Mouse (Mus musculus): ENCODE measurements around the gene Rgl2. TPM values are rescaled to one million over a fixed set of nuclear protein-coding genes. Genes with fewer than 3 reads are reported as not detected.

Rgl2 gene
- total and polyA plus RNA-seq, 2 experiments from 2014 or later, result 21.1 to 144 TPM

DNA sequence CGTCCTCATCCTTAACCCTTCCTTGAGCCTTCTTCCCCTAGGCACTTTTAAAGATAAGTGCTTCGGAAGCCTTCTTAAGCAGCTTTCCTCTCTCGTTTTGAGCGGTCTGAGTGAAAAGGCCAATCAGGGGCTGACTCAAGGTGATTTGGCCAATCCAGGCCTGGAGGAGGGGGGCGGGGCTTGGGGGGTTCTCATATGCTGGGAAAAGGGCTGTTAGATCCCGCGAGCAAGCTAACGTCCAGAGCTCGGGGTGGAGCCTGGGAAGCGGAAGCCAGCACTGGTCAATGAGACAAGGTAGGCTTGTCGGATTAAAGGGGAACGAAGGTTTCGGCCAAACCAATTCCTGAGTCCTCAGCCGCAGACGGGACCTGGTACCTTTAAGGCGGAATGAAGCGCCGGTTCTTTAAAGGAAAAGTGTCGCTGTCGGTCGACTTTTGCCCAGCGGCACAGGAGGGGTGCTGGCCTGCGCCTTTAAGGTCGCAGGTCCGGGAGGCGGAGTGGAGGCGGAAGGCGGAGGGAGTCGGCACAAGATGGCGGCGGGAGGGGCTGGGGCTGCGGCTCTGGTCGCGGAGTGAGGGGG lies 13.6 kb upstream of the Rgl2 start, which contains the start of the genes Tapbp and Zbtb22:
Gene Tapbp, plus strand, starts transcription at position 229 of the 580 bp plus-strand sequence.
Gene Zbtb22, plus strand, starts transcription at position 234 of the 580 bp plus-strand sequence.
- TF ChIP-seq CTCF (IDR thresholded peaks at IDR 0.05; ENCODE audit: low read depth), result no peak
- TF ChIP-seq EP300 (IDR thresholded peaks at IDR 0.05; ENCODE audit: low read depth), result peak; percentile 86
- peak; percentile 92 for ATAC-seq (ENCODE audit: insufficient read depth, low read depth)
- peak; percentile 100 for DNase-seq (ENCODE audit: low spot score)
- H3K36me3 ChIP-seq (replicated peaks; ENCODE audit: control insufficient read depth, insufficient read depth, low read length), result peaks cover 41% of the 10 kb centered on the region
- peak within 1 kb of the TSS; percentile 72 for H3K27ac ChIP-seq (ENCODE audit: low read depth)
- peak within 1 kb of the TSS; percentile 73 for H3K9ac ChIP-seq (replicated peaks; ENCODE audit: low read depth, low read length)
- H3K4me1 ChIP-seq (ENCODE audit: control insufficient read depth, insufficient read depth), result peaks cover 5% of the 10 kb centered on the region; the same call in 1 of the 2 replicates
- H3K27me3 ChIP-seq (ENCODE audit: control insufficient read depth, insufficient read depth, low read length), result no peaks in the 10 kb centered on the region
- H3K9me3 ChIP-seq (replicated peaks; ENCODE audit: control insufficient read depth, low read length), result no peaks in the 10 kb centered on the region
- H3K4me3 ChIP-seq (ENCODE audit: low read depth, low read length), result peak within 1 kb of the TSS; percentile 74
- under 1% methylated on average over 31 of the region's 34 CpGs for WGBS
- peak within 1 kb of the TSS; percentile 69 for H3K4me2 ChIP-seq (ENCODE audit: low read depth, low read length)

GRCm38 (mm10) chr17:33916294-33916693 lies 13.0 kb upstream of the Rgl2 start:
- TF ChIP-seq CTCF (IDR thresholded peaks at IDR 0.05; ENCODE audit: low read depth) (no peak), EP300 (IDR thresholded peaks at IDR 0.05; ENCODE audit: low read depth) (no peak)
- H3K36me3 ChIP-seq (replicated peaks; ENCODE audit: control insufficient read depth, insufficient read depth, low read length), result peaks cover 36% of the 10 kb centered on the region
- no peaks in the 10 kb centered on the region for H3K27me3 ChIP-seq (ENCODE audit: control insufficient read depth, insufficient read depth, low read length)
- peaks cover 5% of the 10 kb centered on the region; the same call in 1 of the 2 replicates for H3K4me1 ChIP-seq (ENCODE audit: control insufficient read depth, insufficient read depth)
- under 1% methylated on average over 14 of the region's 20 CpGs for WGBS
- H3K9ac ChIP-seq (replicated peaks; ENCODE audit: low read depth, low read length), result peak overlapping the region; percentile 73
- DNase-seq (ENCODE audit: low spot score) (no peak), ATAC-seq (ENCODE audit: insufficient read depth, low read depth) (no peak)
- H3K9me3 ChIP-seq (replicated peaks; ENCODE audit: control insufficient read depth, low read length), result no peaks in the 10 kb centered on the region
- peak overlapping the region; percentile 69 for H3K4me2 ChIP-seq (ENCODE audit: low read depth, low read length)
- H3K27ac ChIP-seq (ENCODE audit: low read depth), result peak overlapping the region; percentile 72
- H3K4me3 ChIP-seq (ENCODE audit: low read depth, low read length), result peak overlapping the region; percentile 74

DNA sequence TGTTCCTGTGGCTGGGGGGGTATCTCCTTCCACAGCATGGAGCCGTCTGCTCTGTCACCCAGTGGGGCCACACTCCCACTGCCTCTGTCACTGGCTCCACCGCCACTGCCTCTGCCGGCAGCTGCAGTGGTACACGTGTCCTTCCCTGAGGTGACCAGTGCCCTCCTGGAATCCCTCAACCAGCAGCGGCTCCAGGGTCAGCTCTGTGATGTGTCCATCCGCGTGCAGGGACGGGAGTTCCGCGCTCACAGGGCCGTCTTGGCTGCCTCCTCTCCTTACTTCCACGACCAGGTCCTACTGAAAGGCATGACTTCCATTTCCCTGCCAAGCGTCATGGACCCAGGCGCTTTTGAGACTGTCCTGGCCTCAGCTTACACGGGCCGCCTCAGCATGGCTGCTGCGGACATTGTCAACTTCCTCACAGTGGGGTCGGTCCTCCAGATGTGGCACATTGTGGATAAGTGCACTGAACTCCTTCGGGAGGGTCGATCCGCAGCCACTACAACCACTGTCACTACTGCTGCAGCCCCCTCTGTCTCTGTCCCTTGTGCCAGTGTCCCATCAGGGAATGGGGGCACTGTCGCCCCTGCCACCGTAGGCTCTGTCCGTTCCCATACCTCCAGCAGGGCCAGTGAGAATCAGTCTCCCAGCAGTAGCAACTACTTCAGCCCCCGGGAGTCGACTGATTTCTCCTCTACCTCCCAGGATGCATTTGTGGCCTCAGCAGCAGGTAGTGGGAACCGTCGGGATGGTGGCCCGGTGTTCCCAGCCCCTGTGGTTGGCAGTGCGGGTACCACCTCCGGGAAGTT lies 12.3 kb upstream of the Rgl2 start:
- Histone ChIP-seq H3K4me1 (ENCODE audit: control insufficient read depth, insufficient read depth) (peaks cover 5% of the 10 kb centered on the region; the same call in 1 of the 2 replicates), H3K27ac (ENCODE audit: low read depth) (peak overlapping the region; percentile 72; the same call in 1 of the 2 replicates), H3K4me3 (ENCODE audit: low read depth, low read length) (peak overlapping the region; percentile 74), H3K9me3 (replicated peaks; ENCODE audit: control insufficient read depth, low read length) (no peaks in the 10 kb centered on the region), H3K27me3 (ENCODE audit: control insufficient read depth, insufficient read depth, low read length) (no peaks in the 10 kb centered on the region), H3K9ac (replicated peaks; ENCODE audit: low read depth, low read length) (peak overlapping the region; percentile 73; the same call in 1 of the 2 replicates), H3K4me2 (ENCODE audit: low read depth, low read length) (peak overlapping the region; percentile 69), H3K36me3 (replicated peaks; ENCODE audit: control insufficient read depth, insufficient read depth, low read length) (peaks cover 28% of the 10 kb centered on the region)
- WGBS, result 69% methylated on average over 31 of the region's 31 CpGs
- TF ChIP-seq EP300 (IDR thresholded peaks at IDR 0.05; ENCODE audit: low read depth), result no peak
- TF ChIP-seq CTCF (IDR thresholded peaks at IDR 0.05; ENCODE audit: low read depth), result no peak
- no peak for ATAC-seq (ENCODE audit: insufficient read depth, low read depth)
- no peak for DNase-seq (ENCODE audit: low spot score)

DNA sequence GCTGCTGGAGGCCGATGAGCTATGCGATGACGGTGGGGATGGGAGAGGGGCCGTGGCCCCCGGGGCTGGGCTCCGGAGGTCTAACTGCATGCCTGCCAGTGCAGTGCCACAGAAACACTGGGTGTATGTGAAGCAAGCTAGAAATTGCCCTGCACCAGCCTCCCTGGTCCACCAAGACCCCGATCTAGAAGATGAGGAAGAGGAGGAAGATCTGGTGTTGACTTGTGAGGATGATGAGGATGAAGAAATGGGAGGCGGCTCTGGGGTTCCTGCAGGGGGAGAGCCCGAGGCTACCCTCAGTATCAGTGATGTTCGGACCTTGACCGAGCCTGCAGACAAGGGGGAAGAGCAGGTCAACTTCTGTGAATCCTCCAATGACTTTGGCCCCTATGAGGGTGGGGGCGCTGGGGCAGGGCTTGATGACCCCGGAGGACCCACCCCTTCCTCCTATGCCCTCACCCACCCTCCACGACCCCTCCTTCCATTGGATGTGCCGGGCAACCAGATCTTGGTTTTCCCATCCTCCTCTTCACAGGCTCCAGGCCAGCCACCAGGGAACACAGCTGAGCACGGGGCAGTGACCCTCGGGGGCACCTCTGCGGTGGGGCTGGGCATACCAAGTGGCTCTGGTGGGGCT lies 11.6 kb upstream of the Rgl2 start:
- H3K27me3 ChIP-seq (ENCODE audit: control insufficient read depth, insufficient read depth, low read length), result no peaks in the 10 kb centered on the region
- DNase-seq (ENCODE audit: low spot score) (no peak), ATAC-seq (ENCODE audit: insufficient read depth, low read depth) (no peak)
- no peak for TF ChIP-seq EP300 (IDR thresholded peaks at IDR 0.05; ENCODE audit: low read depth)
- TF ChIP-seq CTCF (IDR thresholded peaks at IDR 0.05; ENCODE audit: low read depth), result no peak
- no peak overlapping the region for H3K4me2 ChIP-seq (ENCODE audit: low read depth, low read length)
- H3K27ac ChIP-seq (ENCODE audit: low read depth), result no peak overlapping the region
- H3K4me3 ChIP-seq (ENCODE audit: low read depth, low read length), result no peak overlapping the region
- no peaks in the 10 kb centered on the region for H3K9me3 ChIP-seq (replicated peaks; ENCODE audit: control insufficient read depth, low read length)
- peaks cover 5% of the 10 kb centered on the region; the same call in 1 of the 2 replicates for H3K4me1 ChIP-seq (ENCODE audit: control insufficient read depth, insufficient read depth)
- WGBS, result 80% methylated on average over 18 of the region's 18 CpGs
- no peak overlapping the region for H3K9ac ChIP-seq (replicated peaks; ENCODE audit: low read depth, low read length)
- peaks cover 23% of the 10 kb centered on the region for H3K36me3 ChIP-seq (replicated peaks; ENCODE audit: control insufficient read depth, insufficient read depth, low read length)

Measured in heart, postnatal 0 days (tissue).